Mouse (Mus musculus) right cerebral cortex, adult 2 months (tissue): ENCODE measurements around the gene Lmf1.

Source experiments
- DNase-seq, 2 experiments: peaks; one replicate each; pipeline ENCODE4 v3.0.0; 2021 to 2022; ENCODE audit warnings: low spot score in 2 of 2

Lmf1 gene

DNA sequence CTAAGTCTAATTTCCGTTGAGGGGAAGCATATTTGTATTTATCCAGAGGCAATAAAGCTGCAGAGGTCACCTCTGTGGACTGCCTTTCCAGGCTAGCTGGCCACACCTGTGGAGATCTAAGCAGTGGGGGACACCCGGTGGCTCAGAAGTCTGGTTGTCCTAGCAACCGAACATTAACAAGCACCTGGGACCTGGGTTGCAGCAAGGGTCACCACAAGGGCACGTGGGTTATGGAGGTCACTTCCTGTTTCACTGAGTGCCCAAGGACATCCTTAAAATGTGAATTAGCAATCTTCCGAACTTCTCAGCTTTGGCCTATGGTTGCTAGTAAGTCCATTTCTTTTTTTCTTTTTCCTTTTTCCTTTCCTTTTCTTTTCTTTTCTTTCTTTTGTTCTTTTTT, 25.3 kb downstream of the Lmf1 start:
- DNase-seq: no peak

DNA sequence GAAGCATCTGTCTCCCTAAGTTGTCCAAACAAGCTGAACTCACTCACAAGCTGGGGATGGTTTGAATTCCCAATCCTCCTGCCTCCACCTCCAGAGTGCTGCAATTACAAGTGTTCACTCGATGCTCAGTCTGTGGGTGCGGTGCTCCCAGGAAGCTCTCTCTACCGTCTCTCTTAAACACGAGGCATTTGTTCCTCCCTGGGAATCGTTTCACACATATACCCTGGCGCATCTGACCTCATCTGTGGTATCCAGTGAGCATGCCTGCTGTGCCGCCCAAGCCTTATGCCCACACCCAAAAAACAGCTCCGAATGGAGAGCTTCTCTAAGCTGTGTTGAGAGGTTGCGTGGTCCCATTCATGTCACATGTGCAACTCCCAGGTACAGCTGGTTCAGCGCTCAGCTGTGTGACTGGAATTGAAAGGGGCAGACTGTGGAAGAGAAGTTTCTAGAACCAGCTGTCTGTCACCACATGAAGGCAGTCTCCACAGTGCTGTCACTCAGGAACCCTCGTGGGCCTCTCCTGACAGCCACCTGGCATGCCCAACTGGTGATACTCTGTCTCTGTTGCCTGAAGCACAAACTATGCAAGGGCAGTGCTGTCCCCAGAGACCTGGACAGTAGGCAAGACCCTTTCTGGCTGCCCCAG, 29.4 kb downstream of the Lmf1 start:
- peak in 1 of 2 experiments; percentile 44 for DNase-seq

DNA sequence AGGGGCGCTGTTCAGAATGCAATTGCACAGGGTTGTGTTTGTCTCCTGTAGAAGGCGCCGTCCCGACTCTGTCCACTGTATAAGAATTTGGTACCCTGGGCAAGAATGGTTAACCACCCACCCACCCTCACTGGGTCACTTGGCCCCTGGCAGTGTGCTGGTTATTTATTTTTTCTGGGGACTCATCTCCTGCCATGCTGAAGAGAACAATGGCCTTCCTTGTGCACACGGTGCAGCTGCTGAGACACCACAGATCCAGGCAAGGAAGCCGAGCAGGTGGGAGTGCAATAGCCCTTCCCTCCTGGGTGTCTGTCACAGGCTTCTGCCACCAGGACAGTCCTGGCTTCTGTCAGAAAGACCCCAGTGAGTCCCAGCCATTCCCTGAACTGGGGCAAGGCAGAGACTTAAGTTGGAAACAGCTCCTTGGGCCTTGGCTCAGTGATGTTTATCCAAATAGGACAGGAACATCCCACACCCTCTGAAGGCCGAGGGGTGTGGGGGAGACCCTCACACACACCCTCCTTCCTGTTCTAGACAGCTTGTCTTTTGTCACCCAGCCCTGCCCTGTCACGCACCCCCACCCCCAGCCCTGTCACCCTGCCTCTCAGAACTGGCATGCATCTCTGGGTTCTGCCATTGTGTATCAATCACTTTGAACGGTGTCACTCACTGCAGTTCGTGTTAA, 30.1 kb downstream of the Lmf1 start:
- DNase-seq: no peak

DNA sequence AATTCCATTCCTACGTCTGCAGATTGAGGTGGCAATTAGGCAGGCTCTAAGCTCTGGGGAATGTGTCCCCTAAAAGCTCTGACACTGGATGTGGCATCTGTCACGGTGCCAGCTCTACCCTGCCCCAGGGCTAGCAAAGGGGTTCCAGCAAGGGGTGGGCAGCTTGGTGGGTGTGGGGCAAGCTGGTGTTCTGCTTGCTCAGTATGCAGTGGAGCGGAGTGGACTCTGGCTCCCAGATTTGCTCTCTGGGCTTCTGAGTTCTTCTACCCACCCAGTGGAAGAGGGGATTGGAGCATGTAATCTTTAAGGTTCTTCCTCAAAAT, 30.6 kb downstream of the Lmf1 start:
- no peak for DNase-seq

DNA sequence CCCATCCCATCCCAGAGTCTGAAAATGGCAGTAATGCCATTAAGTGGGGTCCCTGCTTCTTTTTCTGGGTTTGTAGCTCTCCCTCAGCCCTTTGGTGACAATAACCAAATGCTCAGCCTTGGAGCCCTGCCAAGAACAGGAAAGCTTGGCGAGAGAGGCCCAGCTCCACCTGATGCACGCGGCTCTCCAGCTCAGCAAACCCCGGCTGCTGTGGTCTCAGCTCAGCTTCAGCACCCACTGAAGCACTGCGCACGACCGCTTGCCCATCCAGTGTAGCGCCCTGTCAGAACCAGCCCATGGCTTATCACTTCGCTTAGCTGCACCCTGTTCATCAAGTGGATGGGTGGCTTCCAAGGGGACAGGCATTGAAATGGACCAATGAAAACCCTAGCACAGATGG, 31.3 kb downstream of the Lmf1 start:
- DNase-seq: no peak

DNA sequence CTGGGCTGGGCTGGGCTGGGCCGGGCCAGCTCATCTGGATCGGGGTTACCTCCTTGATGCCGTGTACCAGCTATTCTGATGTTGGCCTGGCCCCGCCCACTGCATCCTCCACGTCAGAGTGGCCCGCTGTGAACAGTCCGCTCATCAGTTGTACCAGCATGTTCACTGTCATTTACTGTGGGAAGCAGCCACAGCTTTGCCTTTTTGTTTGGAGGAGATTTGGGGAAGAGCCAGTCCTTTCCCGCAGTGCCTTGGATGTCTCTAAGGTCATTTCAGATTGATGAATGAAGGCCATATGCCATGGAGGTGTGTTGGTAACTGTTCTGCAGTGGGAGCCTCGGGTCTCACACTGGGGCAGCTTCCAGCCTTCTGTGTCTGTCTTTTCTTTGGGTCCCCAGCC, 33.7 kb downstream of the Lmf1 start:
- no peak for DNase-seq

DNA sequence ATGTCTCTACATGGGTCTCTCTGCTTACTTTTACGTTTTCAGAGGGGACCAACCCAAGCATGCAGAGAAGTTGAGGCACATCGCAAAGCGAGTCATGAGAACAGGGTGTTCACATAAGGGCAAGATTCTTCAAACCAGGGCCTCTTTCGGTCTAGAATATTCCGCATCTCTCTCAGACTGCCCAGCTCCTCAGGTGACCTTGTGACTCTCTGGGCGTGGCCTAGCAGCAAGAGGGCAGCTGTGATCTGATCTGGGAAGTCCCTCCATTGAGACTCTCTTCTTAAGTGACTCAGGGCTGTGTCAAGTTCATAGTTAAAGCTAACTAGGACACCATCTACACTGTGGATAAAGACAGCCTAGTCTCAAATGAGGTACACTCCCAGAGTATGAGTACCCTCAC, 34.4 kb downstream of the Lmf1 start:
- DNase-seq: no peak

DNA sequence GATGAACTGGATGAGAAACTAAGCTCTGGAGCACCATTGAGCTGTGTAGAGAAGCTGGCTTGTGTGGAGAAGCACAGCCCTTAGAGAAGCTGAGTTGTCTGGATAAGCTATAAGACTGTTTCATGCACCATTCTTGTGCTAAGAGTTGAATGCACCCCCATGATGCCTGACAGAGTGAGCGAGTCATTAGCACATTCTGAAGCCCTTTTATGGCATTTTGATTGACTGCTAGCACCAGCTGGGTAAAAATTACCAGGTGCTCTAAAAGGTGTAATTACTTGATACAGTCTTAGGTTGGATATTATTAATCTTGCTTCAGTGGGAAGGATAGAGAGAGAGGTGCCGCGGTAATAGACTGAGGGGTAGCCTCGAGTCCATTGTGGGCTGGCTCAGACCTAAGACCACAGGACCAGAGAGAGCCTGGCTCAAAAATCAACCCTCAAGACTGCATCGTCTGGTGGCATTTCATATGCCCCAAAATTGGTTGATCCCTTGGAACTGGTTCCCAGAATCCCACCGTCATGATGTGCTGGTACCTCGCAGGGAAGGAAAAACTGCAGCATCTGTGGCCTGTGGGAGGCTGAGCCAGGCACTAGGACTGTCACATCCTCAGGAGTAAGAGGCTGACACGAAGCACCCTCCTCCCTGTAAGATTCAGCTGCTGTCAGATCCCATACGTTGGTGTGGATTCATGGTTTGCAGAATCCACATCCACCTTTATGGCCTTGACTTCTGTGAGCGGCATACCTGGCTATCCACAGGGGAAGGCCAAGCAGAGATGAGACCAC, 36.0 kb downstream of the Lmf1 start:
- DNase-seq: no peak

DNA sequence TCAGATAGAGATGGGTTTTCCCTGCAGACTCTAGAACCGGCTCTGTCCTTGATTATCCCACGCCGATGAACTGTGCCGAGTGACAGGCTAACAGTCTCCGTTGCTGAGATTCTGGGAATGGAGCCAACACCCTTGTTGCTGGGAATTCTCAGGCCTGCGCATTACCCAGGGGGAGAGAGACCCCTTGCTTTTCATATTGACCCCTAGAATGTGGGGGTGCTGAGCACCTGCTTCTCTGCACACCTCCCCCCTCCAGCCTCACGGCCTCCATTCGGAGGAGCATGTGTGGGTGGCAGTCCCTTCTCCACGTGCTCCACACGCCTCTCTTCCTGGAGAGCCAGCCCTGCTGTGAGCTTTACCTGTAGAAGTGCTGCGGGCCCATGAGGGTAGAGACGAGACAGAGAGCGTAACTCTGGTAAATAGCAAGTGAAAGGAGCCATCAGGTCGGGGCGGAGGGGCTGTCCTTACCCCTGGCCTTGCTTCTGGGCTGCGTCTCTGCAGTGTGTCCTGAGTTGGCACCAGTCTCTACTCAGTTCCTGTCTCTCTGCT, 39.7 kb downstream of the Lmf1 start:
- DNase-seq: peak; percentile 71 to 79

DNA sequence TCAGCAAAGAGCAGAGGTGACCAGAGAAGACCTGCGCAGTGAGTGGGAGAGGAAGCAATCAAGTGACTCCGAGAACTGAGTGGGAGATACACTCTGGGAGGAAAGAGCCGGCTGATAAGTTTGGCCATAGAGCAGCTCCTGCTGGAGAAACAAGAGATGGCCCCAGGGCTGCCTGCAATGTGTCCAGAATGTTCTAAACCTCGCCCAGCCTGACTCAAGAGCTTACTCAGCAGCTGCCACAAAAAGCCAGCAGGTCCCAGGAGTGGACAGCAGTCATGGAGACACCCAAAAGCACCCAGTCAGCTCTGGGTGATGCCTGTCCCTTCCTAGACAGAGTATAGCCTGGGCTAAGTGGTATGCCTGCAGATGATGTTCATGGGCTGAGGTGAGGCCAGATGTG, 44.6 kb downstream of the Lmf1 start:
- no peak for DNase-seq

DNA sequence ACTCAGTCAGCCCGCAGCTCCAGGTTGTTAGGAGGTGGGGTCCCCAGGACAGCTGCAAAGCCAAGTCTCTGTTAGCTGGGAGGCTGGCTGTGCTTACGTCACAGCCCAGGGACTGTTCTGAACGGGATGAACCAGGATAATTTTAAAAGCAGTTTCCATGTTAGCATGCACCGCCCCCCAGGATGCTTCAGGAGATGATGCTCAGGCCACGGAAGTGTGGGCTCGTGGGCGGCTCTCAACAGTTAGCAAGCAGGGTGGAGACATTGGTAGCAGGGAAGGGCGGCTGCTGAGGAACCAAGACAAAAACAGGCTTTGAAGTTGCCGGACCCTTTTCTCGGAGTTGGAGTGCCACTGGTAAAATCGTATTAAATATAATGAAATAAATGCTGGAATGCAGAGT, 45.0 kb downstream of the Lmf1 start:
- DNase-seq: peak; percentile 85 to 87

DNA sequence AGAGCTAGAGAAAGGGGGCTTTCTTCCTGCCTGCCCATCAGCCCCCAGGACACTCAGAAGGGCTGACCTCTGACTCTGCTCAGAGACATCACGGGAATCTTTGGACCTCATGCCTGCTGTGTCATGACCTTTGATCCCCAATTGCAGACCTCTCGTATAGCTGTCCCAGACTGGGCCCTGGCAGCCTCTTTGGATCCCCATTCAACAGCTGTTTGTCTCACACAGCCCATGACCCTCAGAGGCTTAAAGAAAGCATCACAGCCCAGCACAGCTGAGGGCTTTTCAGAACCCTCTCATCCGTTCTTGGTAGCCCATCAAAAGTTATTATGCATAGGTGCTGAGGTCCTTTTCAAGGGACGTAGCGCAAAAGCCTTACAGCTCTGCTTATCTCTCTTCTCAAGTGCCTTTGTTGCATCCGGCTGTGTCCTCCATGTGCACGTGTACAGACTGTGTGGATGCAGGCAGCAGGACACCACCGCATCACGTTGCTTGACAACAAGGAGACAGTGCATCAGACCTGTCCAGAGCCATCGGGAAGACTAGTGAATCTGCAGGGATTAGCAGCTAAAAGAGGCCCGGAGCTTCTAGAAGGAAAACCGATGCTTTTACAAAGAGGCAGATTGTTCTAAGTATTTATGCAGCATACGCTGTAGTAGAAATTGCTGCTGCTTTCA, 45.7 kb downstream of the Lmf1 start:
- no peak for DNase-seq

DNA sequence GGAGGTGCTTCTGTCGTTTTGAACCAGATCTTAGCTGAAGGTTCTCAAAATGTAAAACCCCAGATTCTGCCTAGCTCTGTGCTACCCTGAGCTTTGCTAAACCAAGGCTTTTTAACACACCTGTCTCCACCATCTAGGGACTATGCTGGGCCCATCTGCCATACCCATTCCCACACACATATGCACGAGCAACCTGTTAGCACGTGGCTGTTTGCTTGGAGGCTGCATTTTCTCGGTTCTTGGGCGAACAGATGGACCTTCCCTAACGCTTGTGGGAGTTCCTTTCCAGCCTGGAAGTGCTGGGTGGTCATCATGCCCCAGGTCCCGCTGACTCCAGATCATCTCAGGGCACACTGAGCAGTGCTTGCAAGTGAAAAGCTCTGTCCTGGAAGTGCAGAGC, 46.4 kb downstream of the Lmf1 start:
- DNase-seq: peak; percentile 78 to 83

DNA sequence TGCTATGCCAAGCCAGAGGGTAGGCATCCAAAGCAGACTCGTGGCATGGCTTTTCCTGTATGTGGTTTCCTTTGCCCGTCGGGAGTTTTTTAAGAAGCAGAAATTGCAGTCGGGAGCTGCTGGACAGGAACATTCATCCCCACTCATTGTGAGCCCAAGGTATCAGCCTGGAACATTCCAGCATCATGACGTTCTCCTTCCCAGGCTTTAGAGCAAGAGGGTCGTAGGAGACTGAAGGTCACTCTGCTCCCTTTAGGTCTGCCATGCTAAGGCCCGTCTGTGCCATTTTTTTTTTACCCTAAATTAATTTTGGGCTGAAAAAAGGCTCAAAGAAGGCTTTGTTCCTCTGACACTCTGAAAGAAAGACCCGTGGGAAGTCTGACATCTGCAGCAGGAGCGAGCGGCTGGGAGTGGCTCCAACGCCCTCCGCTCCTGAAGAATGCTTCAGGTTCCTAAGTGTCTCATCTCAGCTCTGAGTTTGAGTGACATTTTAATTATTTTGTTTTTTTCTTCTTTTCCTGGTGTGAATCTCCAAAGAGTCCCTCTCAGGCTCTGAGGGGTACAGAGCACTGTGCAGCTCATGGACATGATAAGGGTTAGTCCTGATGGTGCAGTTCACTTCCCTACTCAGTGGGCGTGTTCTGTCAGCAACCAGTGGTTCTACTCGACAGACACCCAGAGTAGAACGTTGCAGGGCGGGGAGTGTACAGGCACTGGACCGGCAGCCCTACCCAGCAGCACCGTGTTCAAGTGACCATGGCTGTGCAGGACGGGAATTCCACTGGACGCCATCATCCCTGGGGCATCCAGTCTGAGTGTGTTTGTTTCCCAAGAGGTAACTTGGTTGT, 47.5 kb downstream of the Lmf1 start:
- no peak for DNase-seq

DNA sequence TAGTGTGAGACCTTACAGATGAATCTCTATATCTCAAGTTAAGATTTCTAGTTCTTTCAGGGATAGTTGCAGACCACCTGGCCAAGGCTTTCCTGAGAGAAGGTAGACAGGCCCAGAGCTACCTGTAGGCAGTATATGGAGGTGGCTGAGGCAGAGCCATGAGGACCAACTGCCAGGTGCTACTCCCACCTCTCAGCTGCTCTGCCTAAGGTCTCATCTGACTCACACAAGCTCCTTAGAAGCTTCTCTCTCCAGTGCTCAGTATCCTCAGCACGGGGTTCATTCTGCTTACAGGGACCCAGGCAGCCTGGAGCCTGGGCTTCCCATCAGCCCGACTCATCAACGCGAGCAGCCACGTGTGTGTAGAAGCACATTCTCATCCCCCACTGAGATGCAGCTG, 51.4 kb downstream of the Lmf1 start:
- peak in 1 of 2 experiments; percentile 68 for DNase-seq

DNA sequence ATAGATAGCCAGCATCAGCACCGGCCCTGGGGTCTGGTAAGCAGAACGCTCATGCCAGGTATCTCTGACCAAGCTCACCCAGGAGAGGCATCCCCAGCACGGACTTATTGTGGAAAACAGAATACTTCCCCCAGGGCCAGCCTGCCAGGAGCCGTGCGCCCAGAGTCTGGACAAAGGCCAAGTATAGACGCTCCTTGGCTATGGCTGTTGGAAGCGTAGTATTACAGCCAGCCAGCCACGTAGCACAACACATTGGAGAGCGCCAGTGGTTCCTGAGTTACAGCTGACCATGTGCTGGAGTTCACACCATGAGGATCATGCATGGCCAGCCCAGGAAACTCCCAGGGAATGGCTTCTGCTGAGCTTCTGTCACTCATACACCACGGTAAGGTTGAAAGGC, 55.2 kb downstream of the Lmf1 start:
- no peak for DNase-seq

DNA sequence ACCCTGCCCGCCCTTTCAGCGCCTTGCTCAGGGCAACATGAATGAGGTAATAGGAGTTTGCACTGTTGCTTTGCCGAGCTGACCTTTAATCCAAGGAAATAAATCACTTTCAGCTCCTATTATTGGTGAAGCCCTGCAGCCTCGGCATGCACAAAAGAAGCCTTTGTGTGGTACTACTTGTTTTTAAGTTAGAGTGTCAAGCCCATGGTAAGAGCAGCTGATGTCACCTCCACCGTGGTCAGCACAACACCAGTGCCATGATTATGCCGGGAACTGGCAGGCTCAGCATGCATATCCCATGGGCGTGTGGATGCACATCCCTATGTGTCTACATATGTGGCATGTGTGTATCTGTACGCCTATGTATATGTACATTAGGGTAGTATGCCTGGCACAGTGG, 56.5 kb downstream of the Lmf1 start:
- no peak for DNase-seq

DNA sequence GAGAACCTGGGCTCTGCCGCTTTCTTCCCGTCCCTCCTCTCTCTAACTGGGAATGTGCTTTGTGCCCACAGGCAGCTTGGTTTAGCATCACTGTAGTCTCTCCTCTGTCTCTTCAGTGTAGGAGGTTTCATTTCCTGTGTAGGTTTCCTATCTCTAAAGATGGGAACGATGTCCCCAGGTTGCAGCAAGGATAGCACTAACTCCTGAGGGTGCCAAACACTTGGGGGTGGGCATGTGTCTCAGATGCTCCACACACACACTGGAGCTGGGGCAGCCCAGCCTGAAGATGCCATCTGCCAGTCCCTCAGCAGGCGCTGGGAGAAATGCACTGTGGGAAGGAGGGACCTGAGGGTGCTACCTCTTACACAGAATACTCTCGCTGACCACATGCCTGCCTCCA, 56.9 kb downstream of the Lmf1 start:
- peak; percentile 80 to 84 for DNase-seq

DNA sequence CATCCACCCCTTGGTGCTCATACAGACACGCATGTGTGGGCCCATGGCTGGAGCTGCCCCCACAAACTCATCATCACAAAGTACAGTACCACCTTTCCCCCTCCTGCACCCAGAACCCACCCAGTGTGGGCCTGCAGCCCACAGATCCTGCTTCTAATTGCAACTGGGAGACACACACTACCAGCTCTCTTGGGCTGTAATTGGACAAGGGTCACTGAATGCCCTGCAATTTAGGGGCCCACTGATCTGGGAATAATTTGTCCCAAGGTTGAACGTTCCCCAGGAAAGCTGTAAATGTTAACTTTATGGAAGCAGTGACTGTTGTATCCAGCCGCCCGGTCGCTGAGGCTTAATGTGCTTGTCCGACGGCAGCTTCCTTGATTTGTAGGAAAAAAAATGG, 59.1 kb downstream of the Lmf1 start:
- DNase-seq: no peak

DNA sequence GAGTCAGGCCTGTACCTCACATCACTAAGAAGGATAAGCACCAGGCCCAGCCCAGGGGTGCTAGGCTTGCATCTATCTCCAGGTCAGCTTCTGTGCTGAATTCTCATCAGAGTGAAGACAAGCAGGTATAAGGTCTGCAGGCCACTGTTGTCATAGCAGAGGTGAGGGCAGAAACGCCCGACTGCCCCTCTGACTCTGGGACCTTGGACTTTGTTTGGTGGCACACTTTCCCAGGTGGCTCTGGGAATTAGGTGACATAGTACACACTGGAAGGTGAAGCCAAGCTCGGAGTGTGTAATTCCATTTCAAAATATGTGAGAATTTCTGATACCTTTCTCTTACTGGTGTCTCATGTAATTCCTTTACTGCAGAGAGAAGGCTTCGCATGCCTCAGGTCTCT, 59.6 kb downstream of the Lmf1 start:
- no peak for DNase-seq

DNA sequence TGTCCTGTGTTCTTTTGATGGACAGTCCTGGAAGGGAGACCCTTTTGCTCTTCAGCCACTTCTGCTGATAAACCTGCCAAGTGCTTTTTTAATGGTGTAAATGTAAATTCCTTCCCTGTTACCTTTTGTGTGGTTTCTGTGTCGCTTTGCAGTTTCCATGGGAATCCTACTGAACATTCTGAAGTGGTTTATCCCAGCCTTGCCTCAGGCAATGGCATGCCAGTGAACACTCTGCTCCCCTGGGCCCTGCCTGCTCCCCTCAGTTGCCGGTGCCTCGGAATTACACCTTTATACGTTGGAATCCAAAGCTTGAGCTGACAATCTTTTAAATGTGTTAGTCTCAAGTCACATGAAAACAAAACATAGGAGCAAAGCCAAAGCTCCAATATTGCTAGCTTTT, 62.1 kb downstream of the Lmf1 start:
- no peak for DNase-seq
